9 mouse cellular contexts compared by ENCODE assay signal in genomic region chr5:33640652-33641051, GRCm38 (mm10). TPM values are rescaled to one million over a fixed set of nuclear protein-coding genes. Genes with fewer than 3 reads are reported as not detected.
A peak's percentile ranks its signal among the peaks of the same experiment; 100 is the strongest.
DNase-seq lines count a peak whose midpoint lies in the region; ATAC-seq and TF ChIP-seq lines count a peak whose summit lies in the region.
"Had no signal": no experiment of that assay in that cellular context is flagged by ENCODE, and none has a peak within 500 bp of the region (broad histone marks: within the 10 kb centered on the region; RNA-seq: fewer than 3 reads in every experiment).

No protein-coding gene starts in this region.

- TF ChIP-seq EP300 in heart, postnatal 0 days (IDR thresholded peaks at IDR 0.05; ENCODE audit: low read depth), result no peak

- no peak overlapping the region for H3K9ac ChIP-seq in heart, embryonic 11.5 days (ENCODE audit: low read depth, low read length)
- H3K9ac ChIP-seq in heart, postnatal 0 days (replicated peaks; ENCODE audit: low read depth, low read length), result no peak overlapping the region
- H3K9ac ChIP-seq: lung, embryonic 15.5 days had no signal

- no peak overlapping the region for H3K27ac ChIP-seq in heart, embryonic 11.5 days (ENCODE audit: low read depth, low read length)
- H3K27ac ChIP-seq in heart, postnatal 0 days (ENCODE audit: low read depth), result no peak overlapping the region
- no peak overlapping the region for H3K27ac ChIP-seq in limb, embryonic 10.5 days
- H3K27ac ChIP-seq: lung, embryonic 15.5 days had no signal

- no peaks in the 10 kb centered on the region for H3K4me1 ChIP-seq in heart, embryonic 11.5 days (ENCODE audit: control insufficient read depth, insufficient read depth, low read length)
- H3K4me1 ChIP-seq in heart, postnatal 0 days (ENCODE audit: control insufficient read depth, insufficient read depth), result no peaks in the 10 kb centered on the region
- H3K4me1 ChIP-seq in limb, embryonic 10.5 days, result no peaks in the 10 kb centered on the region
- H3K4me1 ChIP-seq: lung, embryonic 15.5 days had no signal

- peak; percentile 78 for TF ChIP-seq CTCF in heart, postnatal 0 days (IDR thresholded peaks at IDR 0.05; ENCODE audit: low read depth)

- no peaks in the 10 kb centered on the region for H3K9me3 ChIP-seq in heart, embryonic 11.5 days (replicated peaks; ENCODE audit: control insufficient read depth, low read length)
- H3K9me3 ChIP-seq in heart, postnatal 0 days (replicated peaks; ENCODE audit: control insufficient read depth, low read length), result no peaks in the 10 kb centered on the region
- no peaks in the 10 kb centered on the region for H3K9me3 ChIP-seq in limb, embryonic 10.5 days (replicated peaks)
- H3K9me3 ChIP-seq: lung, embryonic 15.5 days had no signal

- peaks cover 40% of the 10 kb centered on the region for H3K36me3 ChIP-seq in heart, embryonic 11.5 days (ENCODE audit: control insufficient read depth, insufficient read depth, low read length)
- peaks cover 58% of the 10 kb centered on the region for H3K36me3 ChIP-seq in heart, postnatal 0 days (replicated peaks; ENCODE audit: control insufficient read depth, insufficient read depth, low read length)
- H3K36me3 ChIP-seq in limb, embryonic 10.5 days, result peaks cover 94% of the 10 kb centered on the region

- H3K27me3 ChIP-seq in heart, embryonic 11.5 days (ENCODE audit: control insufficient read depth, insufficient read depth, low read length), result no peaks in the 10 kb centered on the region
- no peaks in the 10 kb centered on the region for H3K27me3 ChIP-seq in heart, postnatal 0 days (ENCODE audit: control insufficient read depth, insufficient read depth, low read length)
- H3K27me3 ChIP-seq in limb, embryonic 10.5 days (ENCODE audit: low read depth, poor library complexity, severe bottlenecking), result no peaks in the 10 kb centered on the region
- H3K27me3 ChIP-seq: lung, embryonic 15.5 days had no signal

- 51% methylated on average over 3 of the region's 3 CpGs for WGBS in heart, embryonic 11.5 days (ENCODE audit: insufficient replicate concordance)
- 34% methylated on average over 3 of the region's 3 CpGs for WGBS in heart, postnatal 0 days
- WGBS in limb, embryonic 10.5 days, result 66% methylated on average over 3 of the region's 3 CpGs

- no peak for ATAC-seq in heart, embryonic 11.5 days (replicated peaks; ENCODE audit: insufficient number of reproducible peaks, low FRiP score, low TSS enrichment)
- ATAC-seq in activated CD4-positive, CD25-positive, alpha-beta regulatory T cell, adult 4 months, result peak; percentile 66
- peak; percentile 53; the same call in 1 of the 2 replicates for ATAC-seq in heart, postnatal 0 days (ENCODE audit: insufficient read depth, low read depth)

- H3K4me3 ChIP-seq in heart, embryonic 11.5 days (ENCODE audit: low read depth, low read length), result no peak overlapping the region
- no peak overlapping the region for H3K4me3 ChIP-seq in heart, postnatal 0 days (ENCODE audit: low read depth, low read length)
- H3K4me3 ChIP-seq in limb, embryonic 10.5 days, result no peak overlapping the region
- H3K4me3 ChIP-seq: lung, embryonic 15.5 days had no signal

- DNase-seq in heart, adult 8-10 months (ENCODE audit: low spot score), result peak; percentile 42
- peak; percentile 29 to 53 for DNase-seq in CD8-positive naive resting alpha-beta T cell, adult 2 months (ENCODE audit: low read depth in 2 of 2, low spot score in 2 of 2)
- DNase-seq in heart, postnatal 0 days (ENCODE audit: low spot score), result peak; percentile 78
- DNase-seq in limb, embryonic 10.5 days (ENCODE audit: low spot score), result peak; percentile 43
- DNase-seq in retina, postnatal 7 days (ENCODE audit: low read depth, low spot score), result peak; percentile 40
- no peak for DNase-seq in testis, postnatal 14 days (ENCODE audit: low spot score)

- no peak overlapping the region for H3K4me2 ChIP-seq in heart, embryonic 11.5 days
- H3K4me2 ChIP-seq in heart, postnatal 0 days (ENCODE audit: low read depth, low read length), result no peak overlapping the region
- H3K4me2 ChIP-seq: lung, embryonic 15.5 days had no signal

RNA-seq across cellular contexts. Expression of gene Gm9903, which starts 10.9 kb away (rescaled TPM):
- total RNA-seq in heart, adult 8-10 months (2022), result 1 to 10 TPM in 2 of 4 experiments, under 1 TPM in 2; 0.87 to 1.1 (median 1.0) TPM
- 1.5 and 2.0 TPM in 2 replicates for polyA plus RNA-seq in heart, embryonic 11.5 days (2014; fragmentation: Nextera tagmentation; extraction: Ambion mirVana)
- under 1 TPM; 0.62 to 0.64 TPM for polyA plus RNA-seq in activated CD4-positive, CD25-positive, alpha-beta regulatory T cell, adult 4 months (2017; shearing (Covaris generic))
- not detected in 2 replicates for total RNA-seq in heart, postnatal 0 days (2014; rRNA removed; ENCODE audit: low replicate concordance)
- polyA plus RNA-seq in heart, postnatal 0 days (2015; fragmentation: Nextera tagmentation; extraction: Ambion mirVana), result 1.6 and 2.4 TPM in 2 replicates
- 0.30 and 0.91 TPM in 2 replicates for polyA plus RNA-seq in limb, embryonic 10.5 days (2016; fragmentation: Nextera tagmentation; extraction: Ambion mirVana)

RNA-seq across cellular contexts. Expression of gene Fam53a, which starts 11.2 kb away (rescaled TPM):
- 10 to 100 TPM; 24.0 to 30.9 (median 28.1) TPM for total RNA-seq in heart, adult 8-10 months (2022)
- polyA plus RNA-seq in heart, embryonic 11.5 days (2014; fragmentation: Nextera tagmentation; extraction: Ambion mirVana), result 56.6 and 59.5 TPM in 2 replicates
- 10 to 100 TPM; 23.2 to 28.0 TPM for polyA plus RNA-seq in activated CD4-positive, CD25-positive, alpha-beta regulatory T cell, adult 4 months (2017; shearing (Covaris generic))
- total RNA-seq in heart, postnatal 0 days (2014; rRNA removed; ENCODE audit: low replicate concordance), result 42.0 and 149 TPM in 2 replicates
- polyA plus RNA-seq in heart, postnatal 0 days (2015; fragmentation: Nextera tagmentation; extraction: Ambion mirVana), result 41.0 and 55.2 TPM in 2 replicates
- 78.8 and 81.4 TPM in 2 replicates for polyA plus RNA-seq in limb, embryonic 10.5 days (2016; fragmentation: Nextera tagmentation; extraction: Ambion mirVana)

RNA-seq across cellular contexts. Expression of gene Slbp, which starts 11.7 kb away (rescaled TPM):
- total RNA-seq in heart, adult 8-10 months (2022), result 10 to 100 TPM in 2 of 4 experiments, 1 to 10 TPM in 2; 8.8 to 12.0 (median 10.6) TPM
- 162 and 166 TPM in 2 replicates for polyA plus RNA-seq in heart, embryonic 11.5 days (2014; fragmentation: Nextera tagmentation; extraction: Ambion mirVana)
- polyA plus RNA-seq in activated CD4-positive, CD25-positive, alpha-beta regulatory T cell, adult 4 months (2017; shearing (Covaris generic)), result 100 to 1,000 TPM; 182 to 187 TPM
- total RNA-seq in heart, postnatal 0 days (2014; rRNA removed; ENCODE audit: low replicate concordance), result 27.4 and 90.6 TPM in 2 replicates
- polyA plus RNA-seq in heart, postnatal 0 days (2015; fragmentation: Nextera tagmentation; extraction: Ambion mirVana), result 65.4 and 65.8 TPM in 2 replicates
- polyA plus RNA-seq in limb, embryonic 10.5 days (2016; fragmentation: Nextera tagmentation; extraction: Ambion mirVana), result 340 and 345 TPM in 2 replicates

RNA-seq across cellular contexts. Expression of gene Tacc3, which starts 17.3 kb away (rescaled TPM):
- total RNA-seq in heart, adult 8-10 months (2022), result 1 to 10 TPM; 1.6 to 3.1 (median 2.1) TPM
- polyA plus RNA-seq in heart, embryonic 11.5 days (2014; fragmentation: Nextera tagmentation; extraction: Ambion mirVana), result 171 and 186 TPM in 2 replicates
- 10 to 100 TPM; 51.6 to 56.2 TPM for polyA plus RNA-seq in activated CD4-positive, CD25-positive, alpha-beta regulatory T cell, adult 4 months (2017; shearing (Covaris generic))
- 42.1 and 51.1 TPM in 2 replicates for total RNA-seq in heart, postnatal 0 days (2014; rRNA removed; ENCODE audit: low replicate concordance)
- 35.2 and 39.4 TPM in 2 replicates for polyA plus RNA-seq in heart, postnatal 0 days (2015; fragmentation: Nextera tagmentation; extraction: Ambion mirVana)
- polyA plus RNA-seq in limb, embryonic 10.5 days (2016; fragmentation: Nextera tagmentation; extraction: Ambion mirVana), result 323 and 325 TPM in 2 replicates

RNA-seq across cellular contexts. Expression of gene Tmem129, which starts 17.6 kb away (rescaled TPM):
- total RNA-seq in heart, adult 8-10 months (2022), result 10 to 100 TPM; 20.4 to 22.2 (median 21.9) TPM
- polyA plus RNA-seq in heart, embryonic 11.5 days (2014; fragmentation: Nextera tagmentation; extraction: Ambion mirVana), result 41.5 and 42.3 TPM in 2 replicates
- 10 to 100 TPM; 26.9 to 27.1 TPM for polyA plus RNA-seq in activated CD4-positive, CD25-positive, alpha-beta regulatory T cell, adult 4 months (2017; shearing (Covaris generic))
- total RNA-seq in heart, postnatal 0 days (2014; rRNA removed; ENCODE audit: low replicate concordance), result 21.7 and 57.9 TPM in 2 replicates
- polyA plus RNA-seq in heart, postnatal 0 days (2015; fragmentation: Nextera tagmentation; extraction: Ambion mirVana), result 23.8 and 27.0 TPM in 2 replicates
- polyA plus RNA-seq in limb, embryonic 10.5 days (2016; fragmentation: Nextera tagmentation; extraction: Ambion mirVana), result 40.5 and 47.2 TPM in 2 replicates
